Mouse (Mus musculus): ENCODE measurements at regions not wholly inside any gene's neighbourhood (a gene's known extent, or its start where the extent isn't known, plus 50 kb on each side); places are given as distances from the start of the nearest gene placed in this dataset.

GRCm38 (mm10) chr3:66738201-66739062, 242.8 kb upstream of the Rsrc1 start:
- no peak for DNase-seq (ENCODE audit: low read depth)

GRCm38 (mm10) chr3:66739356-66740014, 241.7 kb upstream of the Rsrc1 start:
- DNase-seq (ENCODE audit: low read depth): no peak

DNA sequence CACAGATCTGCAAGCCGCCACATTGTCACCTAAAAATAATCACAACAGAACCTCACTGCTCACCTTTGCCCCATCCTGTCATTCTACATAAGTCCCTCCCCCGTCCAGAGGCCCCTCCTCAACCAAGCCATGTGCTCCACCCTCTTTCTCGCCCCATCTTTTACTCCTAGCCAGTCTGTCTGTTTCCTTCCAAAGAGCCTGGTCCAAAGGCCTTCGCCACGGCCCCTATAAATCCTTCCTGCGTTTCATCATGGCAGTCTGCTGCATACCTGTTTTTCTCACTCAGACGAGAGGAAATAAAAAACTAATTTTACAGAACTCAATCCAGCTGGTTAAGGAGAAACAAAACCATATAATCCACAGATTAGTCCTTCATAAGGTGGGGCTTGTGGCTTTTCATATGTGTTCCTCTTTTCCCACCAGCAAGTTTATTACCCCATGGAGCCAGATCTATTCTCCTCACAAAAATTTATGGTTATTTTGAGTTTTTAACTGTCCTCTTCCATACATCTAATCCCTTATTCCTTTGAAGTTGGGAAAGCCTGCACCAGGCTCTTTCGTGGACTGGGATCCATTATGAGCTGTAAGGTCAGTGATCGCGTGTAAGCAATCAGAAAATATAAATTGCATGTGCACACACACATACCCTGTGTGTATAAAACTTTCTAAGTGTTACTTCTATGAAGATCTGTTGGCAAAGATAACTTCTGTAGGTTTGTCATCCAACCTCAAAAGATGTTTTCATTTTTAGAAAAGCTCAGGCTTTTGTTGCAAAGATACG, 236.9 kb upstream of the Rsrc1 start:
- no peak for DNase-seq (ENCODE audit: low read depth)

- no peak for DNase-seq (ENCODE audit: low read depth)
Observed at GRCm38 (mm10) chr3:66746373-66747072, 234.7 kb upstream of the Rsrc1 start.

DNA sequence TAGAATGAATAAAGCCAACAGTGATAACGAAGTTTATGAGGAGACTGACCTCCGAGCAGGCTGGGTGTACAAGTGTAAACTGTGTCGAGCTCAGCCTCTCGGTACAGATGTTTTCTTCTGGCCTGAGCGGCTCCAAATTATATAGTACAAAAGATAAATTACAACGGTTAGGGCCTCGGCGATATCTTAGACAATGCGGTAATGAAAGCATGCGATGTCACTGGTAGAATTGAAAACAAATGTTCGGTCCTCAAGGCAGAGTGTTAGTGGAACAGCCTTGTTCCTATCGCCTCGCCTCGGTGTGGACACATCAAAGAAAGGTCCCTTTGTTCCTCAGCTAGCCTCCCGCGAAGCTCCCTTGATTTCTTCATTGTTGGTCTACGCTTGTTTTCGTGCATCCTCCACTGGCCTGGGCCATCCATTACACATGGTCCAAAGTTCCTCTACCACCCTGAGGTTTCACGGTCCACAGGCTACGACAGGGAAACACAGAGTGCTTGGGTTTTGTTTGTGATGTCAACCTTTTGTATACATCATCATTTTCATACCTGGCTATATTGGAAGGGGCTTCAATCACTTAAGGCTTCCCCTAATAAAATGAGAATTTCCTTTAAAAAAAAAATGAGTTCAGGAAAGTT, 234.0 kb upstream of the Rsrc1 start:
- no peak for DNase-seq (ENCODE audit: low read depth)

- no peak for DNase-seq (ENCODE audit: low read depth)
Observed at GRCm38 (mm10) chr3:66758141-66758540, 223.0 kb upstream of the Rsrc1 start.

- no peak for DNase-seq (ENCODE audit: low read depth)
Observed at GRCm38 (mm10) chr3:66759841-66760240, 221.3 kb upstream of the Rsrc1 start.

GRCm38 (mm10) chr3:66762446-66762845, 218.7 kb upstream of the Rsrc1 start:
- no peak for DNase-seq (ENCODE audit: low read depth)

GRCm38 (mm10) chr3:66797351-66798010, 183.7 kb upstream of the Rsrc1 start:
- DNase-seq (ENCODE audit: low read depth): peak; percentile 16

GRCm38 (mm10) chr3:66798292-66798691, 182.9 kb upstream of the Rsrc1 start:
- DNase-seq (ENCODE audit: low read depth): no peak

GRCm38 (mm10) chr3:66802538-66802937, 178.7 kb upstream of the Rsrc1 start:
- DNase-seq (ENCODE audit: low read depth): no peak

GRCm38 (mm10) chr3:66806176-66806575, 175.0 kb upstream of the Rsrc1 start:
- DNase-seq (ENCODE audit: low read depth): no peak

- no peak for DNase-seq (ENCODE audit: low read depth)
Observed at GRCm38 (mm10) chr3:66812686-66813445, 168.3 kb upstream of the Rsrc1 start.

GRCm38 (mm10) chr3:66825761-66826160, 155.4 kb upstream of the Rsrc1 start:
- DNase-seq (ENCODE audit: low read depth): no peak
